Mouse (Mus musculus) CH12.LX (cell line): ENCODE measurements around the gene Bcl2l14. TPM values are rescaled to one million over a fixed set of nuclear protein-coding genes. Genes with fewer than 3 reads are reported as not detected.

Experiments used
- DNase-seq: peaks from one replicate; pipeline ENCODE4 v3.0.0-alpha.2; 2013; ENCODE audit errors: extremely low read depth
- H3K27ac ChIP-seq: 2 replicates; pipeline ENCODE4 v1.5.1; 2012; ENCODE audit warnings: low read depth, mild to moderate bottlenecking, control low read depth, moderate library complexity; ENCODE audit not compliant: insufficient read depth
- H3K27me3 ChIP-seq: replicated peaks from 2 replicates; pipeline ENCODE3; 2012; ENCODE audit warnings: inconsistent platforms
- H3K36me3 ChIP-seq, 2 experiments: replicated peaks in 1 of 2; 2 replicates each; pipeline versions ENCODE3 to v1.6.1; 2012; ENCODE audit warnings: inconsistent platforms in 1 of 2, low read length in 1 of 2, mild to moderate bottlenecking in 1 of 2, mixed read lengths in 1 of 2, moderate library complexity in 1 of 2; ENCODE audit not compliant: control insufficient read depth in 1 of 2, insufficient read depth in 1 of 2
- H3K4me1 ChIP-seq, 2 experiments: 2 replicates each; pipeline ENCODE4 v1.6.1; 2012; ENCODE audit warnings: inconsistent platforms in 1 of 2, moderate library complexity in 1 of 2; ENCODE audit not compliant: insufficient read depth in 2 of 2, control insufficient read depth in 1 of 2
- H3K4me2 ChIP-seq: 2 replicates; pipeline ENCODE4 v1.6.1; 2012; ENCODE audit warnings: low read depth, mild to moderate bottlenecking, control low read depth; ENCODE audit not compliant: poor library complexity, insufficient read depth, severe bottlenecking
- H3K4me3 ChIP-seq, 3 experiments: fragments of 150-350 bp in 1 of 3; sonication (generic) in 1 of 3; replicated peaks in 1 of 3; 2 replicates each; pipeline versions ENCODE3 to v1.5.1; 2011 to 2012; ENCODE audit warnings: low read depth in 2 of 3, low read length in 2 of 3, mild to moderate bottlenecking in 2 of 3, moderate library complexity in 2 of 3, control low read depth in 1 of 3, improper control_type of control experiment in 1 of 3, inconsistent platforms in 1 of 3, mixed read lengths in 1 of 3; ENCODE audit not compliant: poor library complexity in 1 of 3
- H3K79me2 ChIP-seq: replicated peaks from 2 replicates; pipeline ENCODE4 v1.6.1; 2012; ENCODE audit warnings: mild to moderate bottlenecking, moderate library complexity; ENCODE audit not compliant: control insufficient read depth, poor library complexity, insufficient read depth, severe bottlenecking; ENCODE audit errors: extremely low read depth
- H3K9ac ChIP-seq: 2 replicates; pipeline ENCODE4 v1.6.1; 2012; ENCODE audit warnings: low read depth, mild to moderate bottlenecking, control low read depth, moderate library complexity; ENCODE audit not compliant: insufficient read depth
- H3K9me3 ChIP-seq: replicated peaks from 2 replicates; pipeline ENCODE3; 2012; ENCODE audit warnings: low read length, inconsistent platforms, mixed read lengths
- CHD1 ChIP-seq: IDR thresholded peaks from 2 replicates; pipeline ENCODE4 v1.6.1; 2012; ENCODE audit warnings: low read depth, low read length, improper control_type of control experiment, inconsistent platforms
- CHD2 ChIP-seq: IDR thresholded peaks from 2 replicates; pipeline ENCODE4 v1.6.1; 2011; ENCODE audit warnings: low read length, improper control_type of control experiment
- CTCF ChIP-seq, 2 experiments: IDR thresholded peaks in 1 of 2; conservative IDR thresholded peaks in 1 of 2; 2 replicates each; pipeline ENCODE4 v1.5.1; 2011 to 2012; ENCODE audit warnings: low read depth in 2 of 2, low read length in 2 of 2, improper control_type of control experiment in 1 of 2, inconsistent platforms in 1 of 2, mild to moderate bottlenecking in 1 of 2, moderate library complexity in 1 of 2
- ELF1 ChIP-seq: IDR thresholded peaks from 2 replicates; pipeline ENCODE4 v1.6.1; 2014; ENCODE audit warnings: low read depth, mild to moderate bottlenecking, inconsistent platforms, low read length, improper control_type of control experiment
- EP300 ChIP-seq: IDR thresholded peaks from 2 replicates; pipeline ENCODE4 v1.6.1; 2011; ENCODE audit warnings: low read length, improper control_type of control experiment
- GABPA ChIP-seq: IDR thresholded peaks from 2 replicates; pipeline ENCODE4 v1.6.1; 2012; ENCODE audit warnings: low read depth, low read length, improper control_type of control experiment, inconsistent platforms; ENCODE audit not compliant: insufficient replicate concordance
- MAFK ChIP-seq: IDR thresholded peaks from 2 replicates; pipeline ENCODE4 v1.6.1; 2011; ENCODE audit warnings: low read length, improper control_type of control experiment; ENCODE audit not compliant: insufficient replicate concordance
- MAX ChIP-seq: IDR thresholded peaks from 2 replicates; pipeline ENCODE4 v1.6.1; 2011; ENCODE audit warnings: low read length, improper control_type of control experiment
- NELFE ChIP-seq: IDR thresholded peaks from 2 replicates; pipeline ENCODE4 v1.6.1; 2011; ENCODE audit warnings: low read depth, low read length, improper control_type of control experiment
- NRF1 ChIP-seq: IDR thresholded peaks from 2 replicates; pipeline ENCODE4 v1.6.1; 2014; ENCODE audit warnings: low read depth, mild to moderate bottlenecking, inconsistent platforms, low read length, improper control_type of control experiment, moderate library complexity
- POLR2A ChIP-seq: IDR thresholded peaks from 2 replicates; pipeline ENCODE4 v1.6.1; 2011; ENCODE audit warnings: low read depth, mild to moderate bottlenecking, improper control_type of control experiment, low read length
- RAD21 ChIP-seq: IDR thresholded peaks from 2 replicates; pipeline ENCODE4 v1.6.1; 2011; ENCODE audit warnings: low read depth, mild to moderate bottlenecking, low read length, improper control_type of control experiment, moderate library complexity
- SMC3 ChIP-seq: IDR thresholded peaks from 2 replicates; pipeline ENCODE4 v1.6.1; 2011; ENCODE audit warnings: low read depth, low read length, improper control_type of control experiment
- USF1 ChIP-seq: IDR thresholded peaks from 2 replicates; pipeline ENCODE4 v1.6.1; 2014; ENCODE audit warnings: low read depth, mild to moderate bottlenecking, inconsistent platforms, low read length, improper control_type of control experiment
- USF2 ChIP-seq: conservative IDR thresholded peaks from 2 replicates; pipeline ENCODE4 v1.6.1; 2011; ENCODE audit warnings: low read depth, low read length, improper control_type of control experiment
- ZC3H11A ChIP-seq: IDR thresholded peaks from 2 replicates; pipeline ENCODE4 v1.6.1; 2012; ENCODE audit warnings: low read depth, mild to moderate bottlenecking, inconsistent platforms, low read length, improper control_type of control experiment
- dilution Hi-C: fragments of 300-500 bp; cut with MboI; formaldehyde crosslinking; loops from 2 replicates; pipeline ENCODE4 v1.14.3; 2020; ENCODE audit warnings: low sequenced_read_pairs; ENCODE audit not compliant: extremely low pct_unique_long_range_greater_than_20kb, extremely low pct_ligation_motif_present
- in situ Hi-C: fragments of 300-500 bp; cut with MboI; formaldehyde crosslinking; loops from 3 replicates; pipeline ENCODE4 v1.14.3; 2019; ENCODE audit warnings: low sequenced_read_pairs, low pct_ligation_motif_present, low pct_unique_long_range_greater_than_20kb, mixed read lengths
- polyA plus RNA-seq: library from polyadenylated mRNA; unstranded; fragments of >175 nt; gene quantifications from 2 replicates; pipeline ENCODE4 v1.2.1, GENCODE M21; 2012; ENCODE audit warnings: low read depth; ENCODE audit not compliant: insufficient read length
- total RNA-seq, 2 experiments: library from RNA; depleted of rRNA; stranded (reverse); fragments of 300-350 nt in 1 of 2; fragments of >200 nt in 1 of 2; gene quantifications; 2 replicates each; pipeline ENCODE4 v1.2.3; 2012 to 2014

The Bcl2l14 gene
- total and polyA plus RNA-seq, 3 experiments, result 0.93 to 4.4 (median 3.0) TPM

- H3K9ac ChIP-seq, result no peak overlapping the region
- no peak for TF ChIP-seq MAX
- TF ChIP-seq RAD21, result no peak
- TF ChIP-seq CTCF (conservative IDR thresholded peaks at IDR 0.05 in 1 of 2, IDR thresholded peaks at IDR 0.05 in 1 of 2; ENCODE audit: low read depth in 2 of 2, low read length in 2 of 2), result no peak
- no peak for TF ChIP-seq CHD2
- no peak for TF ChIP-seq CHD1
- TF ChIP-seq USF1, result no peak
- H3K4me1 ChIP-seq, result no peaks in the 10 kb centered on the region
- H3K27ac ChIP-seq, result no peak overlapping the region
- no peak overlapping the region for H3K4me2 ChIP-seq
- dilution Hi-C loops, result no loop called here
- H3K79me2 ChIP-seq, result no peaks in the 10 kb centered on the region
- H3K4me3 ChIP-seq, result no peak overlapping the region
- peaks cover 49 to 85% of the 10 kb centered on the region in 2 experiments for H3K36me3 ChIP-seq
- no peaks in the 10 kb centered on the region for H3K9me3 ChIP-seq
- in situ Hi-C loops, result no loop called here
- no peak for DNase-seq
- no peaks in the 10 kb centered on the region for H3K27me3 ChIP-seq
Measured at GRCm38 (mm10) chr6:134458376-134458775, 62.3 kb downstream of the Bcl2l14 start.

- H3K36me3 ChIP-seq, result peaks cover 22 to 80% of the 10 kb centered on the region in 2 experiments
- in situ Hi-C loops (no loop called here), dilution Hi-C loops (no loop called here)
- no peak overlapping the region for H3K4me3 ChIP-seq
- H3K4me1 ChIP-seq, result no peaks in the 10 kb centered on the region
- H3K4me2 ChIP-seq, result no peak overlapping the region
- no peaks in the 10 kb centered on the region for H3K9me3 ChIP-seq
- TF ChIP-seq MAFK (no peak), GABPA (no peak), USF2 (no peak), SMC3 (no peak), EP300 (no peak), ZC3H11A (no peak), POLR2A (no peak), ELF1 (no peak), RAD21 (no peak), NELFE (no peak), NRF1 (no peak)
- DNase-seq, result no peak
- no peaks in the 10 kb centered on the region for H3K79me2 ChIP-seq
- H3K27me3 ChIP-seq, result no peaks in the 10 kb centered on the region
- H3K27ac ChIP-seq, result no peak overlapping the region
- no peak overlapping the region for H3K9ac ChIP-seq
Measured at GRCm38 (mm10) chr6:134461175-134461574, 65.1 kb downstream of the Bcl2l14 start.
